Mouse (Mus musculus) liver, postnatal 0 days (tissue): ENCODE results near the gene Shc3.

ENCODE experiments used
- CTCF ChIP-seq: sonication (generic); IDR thresholded peaks from 2 replicates; pipeline ENCODE4 v1.5.1; 2016; ENCODE audit warnings: antibody characterized with exemption, low read depth
- EP300 ChIP-seq: IDR thresholded peaks from 2 replicates; pipeline ENCODE4 v1.6.1; 2016; ENCODE audit warnings: antibody characterized with exemption, low read depth, mild to moderate bottlenecking

- no peak for TF ChIP-seq CTCF
- TF ChIP-seq EP300: no peak
These were observed 169.0 kb downstream of the Shc3 start for GRCm38 (mm10) chr13:51400186-51400719.
